Comparison of ENCODE assay signal across 8 mouse cellular contexts in the genomic region with DNA sequence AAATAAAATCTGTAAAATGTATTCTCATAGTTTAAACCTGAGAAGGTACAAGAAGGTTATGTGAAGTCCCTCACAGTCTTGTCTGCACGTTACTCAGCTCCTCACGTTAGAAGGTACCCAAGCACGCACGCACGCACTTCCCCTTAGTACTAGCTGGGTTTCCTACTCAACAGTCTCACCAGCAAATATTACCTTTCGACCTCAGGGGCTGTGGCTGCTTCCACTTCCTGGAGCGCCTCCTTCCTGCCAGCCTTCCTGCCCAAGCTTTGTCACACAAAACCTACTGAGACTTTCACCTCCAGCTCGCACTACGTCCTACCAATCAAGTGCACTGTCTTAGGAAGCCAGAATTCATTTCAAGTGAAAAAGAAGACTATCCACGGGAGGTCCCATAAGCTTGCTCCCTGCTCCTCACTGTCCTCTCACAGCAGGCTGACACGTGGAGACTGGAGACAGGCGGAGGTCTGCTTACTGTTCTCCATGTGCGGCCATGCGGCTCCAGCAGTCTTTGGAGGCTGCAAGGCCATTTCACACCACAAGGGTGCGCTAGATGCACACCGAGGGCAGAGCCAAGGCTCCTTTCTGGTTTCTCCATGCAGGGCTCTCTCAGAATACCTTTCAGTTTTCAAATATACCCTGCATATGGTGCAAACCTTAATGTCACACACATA. TPM values are rescaled to one million over a fixed set of nuclear protein-coding genes. Genes with fewer than 3 reads are reported as not detected.
DNase-seq lines count a peak whose midpoint lies in the region; ATAC-seq and TF ChIP-seq lines count a peak whose summit lies in the region.

No protein-coding gene starts in this region.

- intact Hi-C loops in heart, postnatal 36 days (cut with DNase I): loop anchor here (1.0 to 2.0 kb wide), 3 partner anchors 54 to 227 kb away; no protein-coding TSS in a partner anchor

- H3K4me2 ChIP-seq in forebrain, embryonic 16.5 days (ENCODE audit: low read length): no peak overlapping the region; the same call in 1 of the 2 replicates

- peaks cover 64% of the 10 kb centered on the region for H3K4me1 ChIP-seq in G1E (ENCODE audit: insufficient read depth, low read depth, low read length)
- H3K4me1 ChIP-seq in forebrain, embryonic 16.5 days (replicated peaks; ENCODE audit: control insufficient read depth, insufficient read depth, low read length): peaks cover 4% of the 10 kb centered on the region
- peaks cover 3% of the 10 kb centered on the region; the same call in 1 of the 2 replicates for H3K4me1 ChIP-seq in lung, adult 2 months (ENCODE audit: control insufficient read depth, insufficient read depth, low read length)
- H3K4me1 ChIP-seq in olfactory bulb, adult 2 months (ENCODE audit: control insufficient read depth, insufficient read depth, low read length): peaks cover 10% of the 10 kb centered on the region

- peak overlapping the region; percentile 61; the same call in 1 of the 2 replicates for H3K4me3 ChIP-seq in G1E (ENCODE audit: low read depth, low read length)
- H3K4me3 ChIP-seq in forebrain, embryonic 16.5 days (replicated peaks; ENCODE audit: low read length): no peak overlapping the region
- H3K4me3 ChIP-seq in lung, adult 2 months (replicated peaks; ENCODE audit: extremely low read depth, low read depth, low read length): no peak overlapping the region
- no peak overlapping the region for H3K4me3 ChIP-seq in olfactory bulb, adult 2 months (ENCODE audit: insufficient read depth, low read depth, low read length)

- 37% methylated on average over 16 of the region's 16 CpGs for WGBS in forebrain, embryonic 16.5 days
- 24% methylated on average over 16 of the region's 16 CpGs for WGBS in lung, adult 2 months
- 44% methylated on average over 16 of the region's 16 CpGs for WGBS in olfactory bulb, adult 2 months

- peak; percentile 74 for DNase-seq in G1E (ENCODE audit: low spot score)
- DNase-seq in cerebellum, adult 18-20 months: peak; percentile 88 to 92
- DNase-seq in heart, postnatal 36 days: peak; percentile 90 to 96
- peak; percentile 84 to 96 for DNase-seq in layer of hippocampus, adult 18-20 months (ENCODE audit: low spot score in 2 of 2)
- peak; percentile 92 for DNase-seq in lung, adult 2 months
- peak; percentile 81 to 85 for DNase-seq in thymus, adult 18-20 months

- H3K27ac ChIP-seq in forebrain, embryonic 16.5 days (ENCODE audit: low read length): no peak overlapping the region
- H3K27ac ChIP-seq in olfactory bulb, adult 2 months (ENCODE audit: insufficient read depth, low read depth, low read length): no peak overlapping the region

- 0 out of 2 replicates have a peak overlapping the region, but pooled peaks have one; percentile 13 for H3K9ac ChIP-seq in forebrain, embryonic 16.5 days (replicated peaks; ENCODE audit: low read depth, low read length)

- no peaks in the 10 kb centered on the region for H3K9me3 ChIP-seq in G1E (replicated peaks)
- no peaks in the 10 kb centered on the region; the same call in 1 of the 2 replicates for H3K9me3 ChIP-seq in forebrain, embryonic 16.5 days (ENCODE audit: control insufficient read depth, low read length)

- ATAC-seq in G1E (ENCODE audit: extremely low read depth, insufficient number of reproducible peaks, low FRiP score, poor library complexity, severe bottlenecking): peak; percentile 75
- peak; percentile 75 for ATAC-seq in forebrain, embryonic 16.5 days

- no peaks in the 10 kb centered on the region for H3K27me3 ChIP-seq in G1E (ENCODE audit: insufficient read depth, low read length)
- H3K27me3 ChIP-seq in forebrain, embryonic 16.5 days (replicated peaks; ENCODE audit: control insufficient read depth, insufficient read depth, low read length): no peaks in the 10 kb centered on the region

- TF ChIP-seq POLR2A in lung, adult 2 months (IDR thresholded peaks at IDR 0.05; ENCODE audit: borderline replicate concordance, extremely low read depth, low read depth, low read length): no peak; the same call in 1 of the 2 replicates
- TF ChIP-seq POLR2A in olfactory bulb, adult 2 months (IDR thresholded peaks at IDR 0.05; ENCODE audit: insufficient read depth, low read depth, low read length): no peak

- H3K36me3 ChIP-seq in G1E (replicated peaks): peaks cover 56% of the 10 kb centered on the region
- H3K36me3 ChIP-seq in forebrain, embryonic 16.5 days (ENCODE audit: control insufficient read depth, insufficient read depth): no peaks in the 10 kb centered on the region

- peak; percentile 95 for TF ChIP-seq CTCF in G1E (IDR thresholded peaks at IDR 0.05; ENCODE audit: low read depth, low read length)
- peak; percentile 98 for TF ChIP-seq CTCF in lung, adult 2 months (IDR thresholded peaks at IDR 0.05; ENCODE audit: insufficient read depth, low read length)
- peak; percentile 94 for TF ChIP-seq CTCF in olfactory bulb, adult 2 months (IDR thresholded peaks at IDR 0.05; ENCODE audit: insufficient read depth, low read depth, low read length)

RNA-seq across cellular contexts. Expression of a gene that starts 18.5 kb away (rescaled TPM):
- total RNA-seq in G1E (2014; fragmentation: Nextera tagmentation) (41.5 and 42.6 TPM in 2 replicates), G1E (2017) (17.9 and 18.1 TPM in 2 replicates)
- 35.3 and 40.9 TPM in 2 replicates for polyA plus RNA-seq in G1E (2012)
- 29.2 and 30.6 TPM in 2 replicates for polyA plus RNA-seq in forebrain, embryonic 16.5 days (2015; fragmentation: Nextera tagmentation; extraction: Ambion mirVana)
- total RNA-seq in heart, postnatal 36 days (2021): 10 to 100 TPM; 23.1 to 28.6 TPM
- total RNA-seq in layer of hippocampus, adult 18-20 months (2021): 10 to 100 TPM; 49.7 to 53.1 TPM
- polyA plus RNA-seq in lung, adult 2 months (2012; rRNA removed): 23.9 and 31.4 TPM in 2 replicates
- polyA plus RNA-seq in olfactory bulb, adult 2 months (2012; ENCODE audit: insufficient read depth, insufficient read length, low replicate concordance, missing spikeins): not detected in 2 replicates

Comparison
In these comparisons a context has a peak if more than half of its experiments do, and no peak if none do; other contexts are left out.
1. RNA of a gene that starts 18.5 kb away (polyA plus RNA-seq): 35.3 to 40.9 TPM in G1E, 23.9 to 31.4 TPM in lung, adult 2 months and 29.2 to 30.6 TPM in forebrain, embryonic 16.5 days; not detected in olfactory bulb, adult 2 months; every median in the first group is over 10 times any median in the second.
2. Peak in every context shown above with its lines, with median percentiles within 50 percentile points of each other: DNase-seq and CTCF ChIP-seq.